Mouse (Mus musculus): ENCODE results near the gene Rtp2. TPM values are rescaled to one million over a fixed set of nuclear protein-coding genes. Genes with fewer than 3 reads are reported as not detected.

Gene Rtp2
- polyA plus RNA-seq (2012; ENCODE audit: insufficient read depth, insufficient read length, low replicate concordance, missing spikeins), result not detected in 2 replicates

DNA sequence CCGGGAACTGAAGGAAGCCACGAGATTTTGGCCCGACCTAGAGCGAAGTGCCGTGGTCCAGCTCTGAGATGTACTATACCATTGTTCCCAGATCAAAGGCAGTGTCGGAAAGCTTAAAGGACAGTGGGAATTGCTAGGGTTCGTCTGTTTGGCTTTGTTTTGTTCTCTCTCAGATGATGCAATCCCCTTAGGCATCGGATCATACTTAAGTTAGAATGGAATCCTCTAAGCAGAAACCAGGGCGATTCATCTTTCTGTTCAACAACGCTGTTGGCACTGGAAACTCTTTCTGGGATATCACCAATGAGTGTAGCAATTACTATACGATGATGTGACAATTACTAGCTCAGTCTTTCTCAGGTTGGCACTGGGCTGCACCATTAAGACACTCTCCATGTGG lies at the start of gene Rtp2:
Rtp2 (minus strand) TSS at position 101 of the 400 bp plus-strand sequence.
- no peak within 1 kb of the TSS for H3K4me3 ChIP-seq (ENCODE audit: insufficient read depth, low read depth, low read length)
- TF ChIP-seq CTCF (IDR thresholded peaks at IDR 0.05; ENCODE audit: insufficient read depth, low read depth, low read length) (no peak), POLR2A (IDR thresholded peaks at IDR 0.05; ENCODE audit: insufficient read depth, low read depth, low read length) (no peak)
- WGBS, result 76% methylated on average over 11 of the region's 11 CpGs
- no peaks in the 10 kb centered on the region for H3K4me1 ChIP-seq (ENCODE audit: control insufficient read depth, insufficient read depth, low read length)
- no peak within 1 kb of the TSS for H3K27ac ChIP-seq (ENCODE audit: insufficient read depth, low read depth, low read length)

DNA sequence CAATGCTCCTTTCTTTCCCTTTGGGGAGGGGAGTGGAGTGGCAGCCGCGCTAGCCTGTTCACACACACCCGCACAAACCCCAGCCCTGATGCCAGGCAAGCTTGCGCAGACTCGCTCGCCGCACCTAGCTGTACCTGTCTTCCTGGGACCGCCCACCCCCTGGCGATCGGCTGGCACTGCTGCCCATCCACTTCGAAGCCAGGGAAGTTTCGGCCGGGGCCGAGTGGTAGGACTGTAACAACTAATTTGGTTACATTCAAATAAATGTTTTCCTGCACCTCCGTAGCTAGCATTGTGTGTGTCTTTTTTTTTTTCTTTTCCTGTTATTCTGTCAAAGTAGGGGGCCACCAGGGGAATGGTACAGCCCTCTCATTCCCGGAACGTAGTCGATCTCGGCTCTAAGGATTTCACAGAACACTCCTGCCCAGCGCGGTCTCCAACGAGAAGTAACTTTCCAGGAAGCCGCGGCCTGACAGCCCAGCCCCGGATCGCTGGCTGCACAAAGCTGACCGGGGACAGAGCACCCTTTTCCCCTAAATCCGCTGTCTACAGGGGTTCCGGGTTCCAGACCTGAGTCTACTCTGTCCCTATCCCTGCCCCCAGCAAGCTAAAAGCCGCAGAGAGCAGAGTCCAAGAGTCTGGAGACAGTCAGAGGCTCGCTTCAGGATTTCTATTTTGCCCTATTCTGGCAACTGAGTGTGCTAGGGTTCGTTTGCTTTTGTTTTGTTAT lies 49.0 kb upstream of the Rtp2 start:
- Histone ChIP-seq H3K27ac (ENCODE audit: insufficient read depth, low read depth, low read length) (peak overlapping the region; percentile 7), H3K4me1 (ENCODE audit: control insufficient read depth, insufficient read depth, low read length) (peaks cover 17% of the 10 kb centered on the region), H3K4me3 (ENCODE audit: insufficient read depth, low read depth, low read length) (peak overlapping the region; percentile 16)
- WGBS, result 11% methylated on average over 32 of the region's 32 CpGs
- TF ChIP-seq POLR2A (IDR thresholded peaks at IDR 0.05; ENCODE audit: insufficient read depth, low read depth, low read length), result no peak
- no peak for TF ChIP-seq CTCF (IDR thresholded peaks at IDR 0.05; ENCODE audit: insufficient read depth, low read depth, low read length)

DNA sequence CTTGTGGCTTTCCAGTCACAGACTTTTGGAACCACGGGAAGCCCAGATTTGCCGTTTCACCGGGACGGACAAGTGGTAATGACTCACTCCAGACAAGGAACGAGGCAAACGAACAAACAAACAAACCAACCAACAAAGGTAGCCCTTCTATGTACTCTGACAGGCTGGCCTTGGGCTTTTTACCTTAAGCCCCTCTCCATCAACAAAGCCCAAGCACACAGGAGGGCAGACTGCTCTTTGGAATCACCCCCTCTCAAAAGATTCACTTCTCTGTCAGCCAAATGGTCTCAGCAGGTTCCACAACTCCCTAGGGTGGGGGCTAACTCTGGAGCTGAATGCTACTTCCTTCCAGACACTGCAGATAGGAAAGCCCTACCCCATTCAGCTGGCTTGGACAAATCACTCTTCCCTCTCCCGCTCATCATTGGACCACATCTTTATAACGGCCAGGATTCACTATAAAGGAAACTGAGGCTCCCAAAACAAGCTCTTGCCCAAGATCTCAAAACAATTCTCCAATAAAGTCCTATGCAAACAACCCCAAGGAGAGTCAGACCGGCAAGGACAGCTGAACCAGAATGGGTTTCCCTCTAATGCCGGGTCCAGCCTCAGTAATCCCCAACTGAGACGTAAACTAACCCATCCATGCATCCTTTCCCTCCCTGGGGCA lies 48.1 kb upstream of the Rtp2 start:
- H3K27ac ChIP-seq (ENCODE audit: insufficient read depth, low read depth, low read length), result 0 out of 2 replicates have a peak overlapping the region, but pooled peaks have one; percentile 7
- 53% methylated on average over 11 of the region's 11 CpGs for WGBS

GRCm38 (mm10) chr16:23979446-23979845 lies 47.3 kb upstream of the Rtp2 start:
- Histone ChIP-seq H3K27ac (ENCODE audit: insufficient read depth, low read depth, low read length) (no peak overlapping the region), H3K4me1 (ENCODE audit: control insufficient read depth, insufficient read depth, low read length) (peaks cover 12% of the 10 kb centered on the region), H3K4me3 (ENCODE audit: insufficient read depth, low read depth, low read length) (no peak overlapping the region)
- TF ChIP-seq POLR2A (IDR thresholded peaks at IDR 0.05; ENCODE audit: insufficient read depth, low read depth, low read length), result no peak
- WGBS, result 82% methylated on average over 9 of the region's 9 CpGs

More for the DNA sequence above, 48.1 kb upstream of the Rtp2 start:
- Histone ChIP-seq H3K4me1 (ENCODE audit: control insufficient read depth, insufficient read depth, low read length) (peaks cover 17% of the 10 kb centered on the region), H3K4me3 (ENCODE audit: insufficient read depth, low read depth, low read length) (no peak overlapping the region)
- no peak for TF ChIP-seq CTCF (IDR thresholded peaks at IDR 0.05; ENCODE audit: insufficient read depth, low read depth, low read length)
- TF ChIP-seq POLR2A (IDR thresholded peaks at IDR 0.05; ENCODE audit: insufficient read depth, low read depth, low read length), result no peak

DNA sequence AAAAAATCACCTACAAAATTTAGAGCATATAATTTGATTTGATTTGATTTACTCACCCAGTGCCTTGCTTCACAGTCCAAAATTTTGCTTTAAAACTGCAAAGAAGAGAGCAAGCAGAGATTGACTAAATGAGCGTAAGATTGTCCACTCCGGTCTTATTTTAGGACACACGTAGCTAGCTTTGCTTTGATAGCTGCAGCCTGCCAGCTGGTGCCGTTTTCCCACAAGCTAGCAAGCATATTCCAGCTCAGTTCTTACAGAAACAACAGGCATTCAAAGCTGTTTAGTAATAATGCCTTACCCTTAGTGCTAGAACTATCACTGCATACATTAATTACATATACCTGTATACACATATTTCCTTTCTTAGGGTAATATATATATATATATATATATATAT lies 46.3 kb upstream of the Rtp2 start:
- peaks cover 10% of the 10 kb centered on the region for H3K4me1 ChIP-seq (ENCODE audit: control insufficient read depth, insufficient read depth, low read length)
- H3K27ac ChIP-seq (ENCODE audit: insufficient read depth, low read depth, low read length), result no peak overlapping the region
- TF ChIP-seq CTCF (IDR thresholded peaks at IDR 0.05; ENCODE audit: insufficient read depth, low read depth, low read length) (no peak), POLR2A (IDR thresholded peaks at IDR 0.05; ENCODE audit: insufficient read depth, low read depth, low read length) (no peak)
- WGBS, result 59% methylated on average over 4 of the region's 4 CpGs
- no peak overlapping the region for H3K4me3 ChIP-seq (ENCODE audit: insufficient read depth, low read depth, low read length)

- WGBS, result 84% methylated on average over 3 of the region's 3 CpGs
- H3K27ac ChIP-seq (ENCODE audit: insufficient read depth, low read depth, low read length), result no peak overlapping the region; the same call in 1 of the 2 replicates
- H3K4me3 ChIP-seq (ENCODE audit: insufficient read depth, low read depth, low read length), result no peak overlapping the region
- peaks cover 9% of the 10 kb centered on the region for H3K4me1 ChIP-seq (ENCODE audit: control insufficient read depth, insufficient read depth, low read length)
- TF ChIP-seq CTCF (IDR thresholded peaks at IDR 0.05; ENCODE audit: insufficient read depth, low read depth, low read length), result no peak
- TF ChIP-seq POLR2A (IDR thresholded peaks at IDR 0.05; ENCODE audit: insufficient read depth, low read depth, low read length), result no peak
Observed at GRCm38 (mm10) chr16:23977732-23978131, 45.5 kb upstream of the Rtp2 start.

DNA sequence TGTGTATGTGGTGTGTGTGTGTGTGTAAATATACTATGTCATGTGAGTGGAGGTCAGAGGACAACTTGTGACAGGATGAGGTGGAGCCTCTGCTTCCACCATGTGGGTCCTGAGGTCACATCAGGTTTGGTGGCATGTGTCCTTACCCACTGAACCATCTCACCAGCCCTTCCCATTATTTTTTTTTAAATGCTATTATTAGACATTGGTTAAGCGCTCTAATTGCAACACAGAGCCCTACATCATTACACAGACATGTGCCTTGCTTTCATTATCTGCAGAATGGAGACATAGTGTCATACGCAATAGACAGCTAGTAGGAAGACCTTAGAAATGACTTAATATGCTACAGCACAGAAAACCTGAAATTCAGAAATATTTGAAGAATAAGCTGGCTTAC lies 44.0 kb upstream of the Rtp2 start:
- TF ChIP-seq POLR2A (IDR thresholded peaks at IDR 0.05; ENCODE audit: insufficient read depth, low read depth, low read length), result no peak
- TF ChIP-seq CTCF (IDR thresholded peaks at IDR 0.05; ENCODE audit: insufficient read depth, low read depth, low read length), result no peak
- WGBS, result 96% methylated on average over 2 of the region's 2 CpGs
- H3K27ac ChIP-seq (ENCODE audit: insufficient read depth, low read depth, low read length), result no peak overlapping the region
- H3K4me1 ChIP-seq (ENCODE audit: control insufficient read depth, insufficient read depth, low read length), result peaks cover 3% of the 10 kb centered on the region; the same call in 1 of the 2 replicates
- H3K4me3 ChIP-seq (ENCODE audit: insufficient read depth, low read depth, low read length), result no peak overlapping the region

GRCm38 (mm10) chr16:23973635-23974367 lies 41.6 kb upstream of the Rtp2 start:
- no peak overlapping the region for H3K4me3 ChIP-seq (ENCODE audit: insufficient read depth, low read depth, low read length)
- TF ChIP-seq CTCF (IDR thresholded peaks at IDR 0.05; ENCODE audit: insufficient read depth, low read depth, low read length) (no peak), POLR2A (IDR thresholded peaks at IDR 0.05; ENCODE audit: insufficient read depth, low read depth, low read length) (no peak)
- peaks cover 5% of the 10 kb centered on the region; the same call in 1 of the 2 replicates for H3K4me1 ChIP-seq (ENCODE audit: control insufficient read depth, insufficient read depth, low read length)
- no peak overlapping the region for H3K27ac ChIP-seq (ENCODE audit: insufficient read depth, low read depth, low read length)
- WGBS, result 81% methylated on average over 9 of the region's 9 CpGs

Measured in olfactory bulb, adult 2 months (tissue).